Mouse (Mus musculus): ENCODE results near the gene Arhgef7.

GRCm38 (mm10) chr8:11728482-11729295 lies 1.2 kb downstream of the Arhgef7 start:
- TF ChIP-seq CTCF (IDR thresholded peaks at IDR 0.05; ENCODE audit: low read depth), result no peak
- no peak for TF ChIP-seq EP300 (optimal IDR thresholded peaks at IDR 0.05)

Data from stomach, postnatal 0 days (tissue).